Mouse (Mus musculus): ENCODE results near the gene B830017H08Rik.

DNA sequence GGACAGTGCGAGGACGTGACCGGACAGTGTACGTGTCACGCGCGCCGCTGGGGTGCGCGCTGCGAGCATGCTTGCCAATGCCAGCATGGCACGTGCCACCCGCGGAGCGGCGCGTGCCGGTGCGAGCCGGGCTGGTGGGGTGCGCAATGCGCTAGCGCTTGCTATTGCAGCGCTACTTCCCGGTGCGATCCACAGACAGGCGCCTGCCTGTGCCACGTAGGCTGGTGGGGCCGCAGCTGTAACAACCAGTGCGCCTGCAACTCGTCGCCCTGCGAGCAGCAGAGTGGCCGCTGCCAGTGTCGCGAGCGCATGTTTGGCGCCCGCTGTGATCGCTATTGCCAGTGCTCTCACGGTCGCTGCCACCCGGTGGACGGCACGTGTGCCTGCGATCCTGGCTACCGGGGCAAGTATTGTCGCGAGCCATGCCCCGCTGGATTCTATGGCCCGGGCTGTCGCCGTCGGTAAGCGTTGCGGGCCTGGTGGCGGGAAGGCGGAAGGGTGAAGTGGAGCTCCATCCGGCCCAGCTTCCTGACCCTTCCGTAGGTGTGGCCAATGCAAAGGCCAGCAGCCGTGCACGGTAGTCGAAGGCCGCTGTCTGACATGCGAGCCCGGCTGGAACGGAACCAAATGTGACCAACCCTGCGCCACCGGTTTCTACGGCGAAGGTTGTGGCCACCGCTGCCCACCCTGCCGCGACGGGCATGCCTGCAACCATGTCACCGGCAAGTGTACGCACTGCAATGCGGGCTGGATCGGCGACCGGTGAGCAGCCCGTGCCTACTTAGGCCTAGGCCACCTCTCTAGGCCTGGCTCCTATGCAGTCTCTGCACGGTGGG lies 29.9 kb upstream of the B830017H08Rik start:
- TF ChIP-seq E2F4 (IDR thresholded peaks at IDR 0.05; ENCODE audit: insufficient read depth) (no peak), POLR2A (IDR thresholded peaks at IDR 0.05; ENCODE audit: insufficient read length, low read depth) (no peak), MAX (IDR thresholded peaks at IDR 0.05; ENCODE audit: low read depth) (no peak)
